Mouse (Mus musculus): ENCODE measurements around the gene Olfr66. TPM values are rescaled to one million over a fixed set of nuclear protein-coding genes. Genes with fewer than 3 reads are reported as not detected.

Gene Olfr66
- polyA plus RNA-seq (2015; fragmentation: Nextera tagmentation; extraction: Ambion mirVana), result not detected in 2 replicates

- no peak for DNase-seq (ENCODE audit: low spot score)
These were observed at the start of gene Olfr66 for GRCm38 (mm10) chr7:103886152-103886551. TSS of gene Olfr66 (minus strand) at chr7:103886252.

- DNase-seq (ENCODE audit: low spot score), result no peak
These were observed 48.2 kb upstream of the Olfr66 start, which contains the start of gene Olfr632 for GRCm38 (mm10) chr7:103934264-103934663. TSS of gene Olfr632 (plus strand) at chr7:103934347.

DNA sequence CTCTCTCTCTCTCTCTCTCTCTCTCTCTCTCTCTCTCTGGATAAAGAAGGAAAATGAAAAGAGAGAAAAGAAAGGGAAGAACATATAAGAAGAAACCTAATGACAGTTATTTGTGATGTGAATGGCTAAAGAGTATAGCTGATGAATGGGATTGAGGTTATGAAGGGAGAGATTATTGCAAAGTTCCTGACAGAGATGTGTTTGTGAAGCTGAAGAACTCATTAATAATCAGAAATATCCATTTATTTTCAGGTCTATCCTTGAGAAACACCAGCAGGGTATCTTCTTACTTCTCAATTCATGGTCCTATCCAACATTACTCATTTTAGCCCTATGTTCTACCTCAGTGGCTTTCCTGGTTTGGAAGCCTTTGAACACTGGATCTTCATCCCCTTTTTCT is 42.5 kb upstream of the Olfr66 start, which contains the start of gene Olfr631:
Gene Olfr631 (plus strand): TSS at position 301 of the 400 bp plus-strand sequence.
- DNase-seq (ENCODE audit: low spot score), result no peak

DNA sequence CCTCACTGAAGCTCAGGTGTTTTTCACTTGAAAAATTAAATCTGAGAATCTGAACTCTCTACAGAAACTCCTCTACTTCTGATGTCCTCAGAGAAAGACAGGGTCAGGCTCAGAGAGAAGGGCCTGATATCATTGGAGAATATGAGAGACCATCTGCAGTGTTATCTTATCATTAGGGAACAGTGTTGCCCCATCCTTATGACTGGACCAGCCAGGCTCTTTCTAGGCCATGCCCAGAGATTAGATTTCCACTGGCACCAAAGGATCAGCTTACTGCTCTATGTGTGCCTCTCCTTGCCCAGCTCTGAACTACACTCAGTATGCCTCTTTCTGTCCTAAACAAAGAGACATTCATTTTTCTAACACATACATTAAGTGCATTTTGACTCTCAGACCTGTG is 29.3 kb upstream of the Olfr66 start:
- DNase-seq (ENCODE audit: low spot score), result no peak

DNA sequence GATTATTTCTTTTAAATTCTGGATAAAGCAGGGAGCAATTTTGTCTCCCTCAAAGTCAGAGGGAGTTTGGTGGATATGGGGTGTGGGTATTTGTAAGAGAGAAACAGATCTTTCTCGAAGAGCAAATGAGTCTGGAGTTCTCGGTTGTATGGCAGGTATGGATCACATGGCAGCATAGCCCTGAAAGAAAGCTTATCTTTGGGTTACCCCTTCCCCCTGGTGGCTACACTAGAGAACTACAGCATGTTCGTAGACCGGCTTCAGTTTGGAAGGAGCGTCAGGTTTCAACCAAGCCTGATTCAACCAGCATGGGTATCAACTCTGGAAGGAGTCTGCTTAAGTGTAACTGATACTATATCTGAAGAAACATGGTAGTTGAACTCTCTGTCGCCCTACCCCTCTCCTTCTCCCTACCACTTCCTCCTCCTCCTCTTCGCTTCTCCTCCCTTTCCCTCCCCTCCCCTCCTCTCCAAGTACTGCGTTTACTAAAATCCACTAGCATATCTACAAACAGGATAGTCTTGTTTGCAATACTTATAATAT is 27.0 kb upstream of the Olfr66 start:
- no peak for DNase-seq (ENCODE audit: low spot score)

- DNase-seq (ENCODE audit: low spot score), result no peak
These were observed 24.0 kb upstream of the Olfr66 start for GRCm38 (mm10) chr7:103910047-103910446.

DNA sequence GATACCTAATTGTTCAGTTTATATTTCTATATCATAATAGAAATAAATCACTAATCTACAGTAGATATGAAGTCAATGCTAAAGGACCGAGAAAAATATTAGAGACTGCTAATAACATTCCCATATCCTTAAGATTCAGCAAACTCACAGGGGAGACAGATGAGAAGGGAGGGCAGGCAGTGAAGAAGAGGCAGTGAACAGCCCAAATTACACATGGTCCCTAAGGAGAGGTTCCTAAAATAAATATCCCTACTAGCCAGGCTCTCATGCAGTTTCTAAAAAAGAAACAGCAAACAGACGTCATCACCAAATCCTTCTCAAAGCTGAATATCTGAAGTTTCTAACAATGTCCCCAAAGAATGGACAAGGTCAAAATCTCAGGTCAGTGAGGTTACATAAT is 17.1 kb upstream of the Olfr66 start, which contains the start of gene Olfr65:
Gene Olfr65 (plus strand): TSS at position 301 of the 400 bp plus-strand sequence.
- no peak for DNase-seq (ENCODE audit: low spot score)

DNA sequence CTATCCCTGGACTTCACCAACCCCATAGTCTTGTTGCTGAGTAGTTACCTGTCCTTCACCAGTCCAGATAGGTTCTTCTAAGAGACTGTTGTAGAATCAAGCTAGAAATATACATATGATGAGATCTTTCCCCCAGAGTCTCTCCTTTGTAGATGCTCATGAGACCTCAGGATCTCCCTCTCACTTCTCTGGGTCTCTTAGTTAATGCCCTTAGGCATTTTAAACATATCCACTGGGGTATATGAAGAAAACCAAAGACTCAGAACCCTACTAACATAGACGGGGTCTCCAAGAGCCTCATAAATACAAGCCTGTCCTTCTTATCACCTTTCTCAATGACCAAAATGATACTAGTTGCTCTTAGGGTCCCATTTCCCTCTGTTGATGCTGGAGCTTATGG is 8.3 kb upstream of the Olfr66 start, which contains the start of gene Olfr64:
Gene Olfr64 (minus strand): TSS at position 101 of the 400 bp plus-strand sequence.
- DNase-seq (ENCODE audit: low spot score), result no peak

- no peak for DNase-seq (ENCODE audit: low spot score)
These were observed 9.0 kb downstream of the Olfr66 start for GRCm38 (mm10) chr7:103877093-103877492.

GRCm38 (mm10) chr7:103874451-103874850 is 11.6 kb downstream of the Olfr66 start:
- no peak for DNase-seq (ENCODE audit: low spot score)

DNA sequence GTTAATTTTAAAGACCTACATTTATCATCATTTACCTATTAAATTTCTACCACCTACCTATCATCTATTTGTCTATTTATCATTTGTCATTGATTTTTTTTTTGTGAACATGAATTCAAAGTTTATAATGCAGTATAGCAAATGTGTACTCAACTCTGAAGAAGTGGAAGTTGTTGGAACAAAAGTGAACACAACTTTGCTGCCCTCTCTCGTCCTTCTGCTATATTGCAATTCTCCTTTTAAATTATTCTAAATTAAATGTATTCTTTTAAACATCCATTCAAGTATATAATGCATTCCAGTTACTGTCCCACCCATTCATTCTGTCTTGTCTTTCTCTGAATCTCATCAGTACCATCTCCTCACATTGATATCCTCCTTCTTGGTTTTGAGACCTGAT is 13.0 kb downstream of the Olfr66 start:
- DNase-seq (ENCODE audit: low spot score), result peak; percentile 7

DNA sequence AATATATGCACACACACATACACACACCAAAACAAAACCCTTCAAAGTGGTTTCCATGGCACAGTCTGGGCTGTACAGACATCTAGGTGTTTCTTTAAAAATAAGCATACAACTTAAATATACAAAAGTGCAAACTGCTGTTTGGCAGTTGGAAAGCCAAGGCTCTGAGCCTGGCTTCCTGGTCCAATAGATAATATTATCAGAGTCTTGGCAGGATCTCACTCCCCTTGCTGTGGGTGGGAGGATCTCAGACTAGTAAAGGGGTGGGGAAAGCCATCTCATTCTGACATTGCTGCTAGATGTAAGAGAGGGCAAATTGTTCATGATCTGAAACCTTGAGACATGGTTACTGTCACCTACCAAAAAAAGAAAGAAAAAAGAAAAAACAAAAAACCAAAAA is 15.4 kb downstream of the Olfr66 start:
- DNase-seq (ENCODE audit: low spot score), result no peak

- no peak for DNase-seq (ENCODE audit: low spot score)
These were observed 20.3 kb downstream of the Olfr66 start for GRCm38 (mm10) chr7:103865716-103866115.

DNA sequence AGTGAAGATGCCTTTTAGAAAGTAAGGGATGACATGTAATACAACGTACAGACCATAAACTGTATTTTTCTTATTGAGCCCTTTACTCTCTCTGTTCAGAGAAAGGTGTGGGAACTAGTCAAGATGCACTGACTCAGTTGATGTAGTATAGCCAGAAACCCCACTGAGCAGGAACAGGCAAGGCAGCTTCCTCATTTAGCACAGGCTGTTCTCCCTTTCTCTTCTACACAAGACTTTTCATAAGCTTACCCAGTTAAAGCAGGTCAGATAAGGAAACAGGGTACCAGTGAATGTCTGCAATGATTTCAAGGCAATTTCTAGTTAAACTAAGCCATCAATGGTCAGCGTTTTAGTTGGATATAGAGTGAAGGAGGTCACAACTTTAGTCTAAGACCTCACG is 24.5 kb downstream of the Olfr66 start:
- no peak for DNase-seq (ENCODE audit: low spot score)

GRCm38 (mm10) chr7:103860855-103861254 is 25.2 kb downstream of the Olfr66 start:
- DNase-seq (ENCODE audit: low spot score), result peak; percentile 42

GRCm38 (mm10) chr7:103859076-103859475 is 27.0 kb downstream of the Olfr66 start:
- no peak for DNase-seq (ENCODE audit: low spot score)

DNA sequence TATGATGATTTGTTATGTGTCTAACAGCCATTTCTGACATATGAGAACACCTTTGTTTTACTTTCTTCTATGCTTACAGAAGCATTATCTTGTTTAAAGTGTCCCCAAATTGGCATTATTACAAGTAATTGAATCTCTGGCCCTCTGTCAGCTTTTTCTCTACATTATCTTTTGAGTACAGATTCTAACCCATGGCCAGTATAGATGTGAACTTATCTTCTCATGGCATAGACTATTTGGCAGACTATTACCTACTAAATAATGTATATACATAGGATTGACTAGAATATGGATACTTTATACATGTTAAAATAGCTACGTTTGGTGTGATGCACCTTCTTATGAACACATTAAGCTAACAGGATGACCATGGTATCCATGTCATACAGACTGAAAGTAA is 31.4 kb downstream of the Olfr66 start:
- DNase-seq (ENCODE audit: low spot score), result no peak

GRCm38 (mm10) chr7:103853090-103853489 is 33.0 kb downstream of the Olfr66 start, which contains the start of gene Hbb-y:
TSS of gene Hbb-y (minus strand) at chr7:103853216.
- DNase-seq (ENCODE audit: low spot score), result no peak

- DNase-seq (ENCODE audit: low spot score), result no peak
These were observed 41.3 kb downstream of the Olfr66 start for GRCm38 (mm10) chr7:103844525-103845325.

- no peak for DNase-seq (ENCODE audit: low spot score)
These were observed 43.0 kb downstream of the Olfr66 start, which contains the start of gene Hbb-bh1 for GRCm38 (mm10) chr7:103843034-103843433. TSS of gene Hbb-bh1 (minus strand) at chr7:103843164.

DNA sequence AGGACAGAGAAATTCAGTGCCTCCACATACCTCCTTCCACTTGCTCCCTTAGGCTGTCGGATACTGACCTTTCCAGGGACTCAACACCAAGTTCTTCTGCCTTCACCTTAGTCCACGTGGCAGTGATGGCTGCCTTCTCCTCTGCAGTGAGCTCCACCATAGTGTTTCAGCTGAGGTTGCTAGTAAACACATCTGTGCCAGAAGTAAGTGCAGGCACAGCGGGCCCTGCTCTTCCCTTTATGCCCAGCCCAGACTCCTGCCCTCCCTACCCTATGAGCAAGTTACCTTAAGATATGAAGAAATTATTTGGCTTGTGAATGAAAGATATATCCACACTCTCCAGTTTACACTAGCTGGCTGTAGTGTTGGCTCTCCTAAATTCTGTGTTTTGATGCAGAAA is 45.8 kb downstream of the Olfr66 start, which contains the start of gene Hbb-bh2:
Gene Hbb-bh2 (minus strand): TSS at position 253 of the 400 bp plus-strand sequence.
- no peak for DNase-seq (ENCODE audit: low spot score)
